Mouse (Mus musculus): ENCODE measurements at regions not wholly inside any gene's neighbourhood (a gene's known extent, or its start where the extent isn't known, plus 50 kb on each side); places are given as distances from the start of the nearest gene placed in this dataset.

GRCm38 (mm10) chr13:31439761-31440627, 115.9 kb upstream of the Foxq1 start:
- CTCF ChIA-PET = no interaction called here
- POLR2A ChIA-PET = no interaction called here

DNA sequence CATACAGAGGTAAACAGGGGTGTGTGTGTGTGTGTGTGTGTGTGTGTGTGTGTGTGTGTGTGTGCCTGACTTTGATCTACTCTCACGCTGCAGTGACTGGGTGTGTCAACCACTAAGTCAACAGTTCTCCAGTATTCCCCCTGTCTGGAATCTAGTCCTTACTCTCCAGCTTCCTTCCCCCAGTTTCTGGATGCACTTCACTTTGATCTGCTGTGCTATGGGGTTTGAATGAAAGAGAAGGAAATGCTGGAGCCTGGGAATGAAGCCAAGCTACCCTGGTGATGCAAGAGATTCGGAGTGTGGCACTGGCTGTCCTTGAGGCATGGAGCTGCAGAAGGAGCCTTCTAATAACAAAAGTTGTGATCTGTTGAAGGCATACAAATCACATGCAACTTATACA, 97.1 kb upstream of the Foxq1 start:
- ChIA-PET CTCF (interaction anchor here in 1 of 4 experiments (0.7 kb wide), 1 partner anchor 464 kb away, joined by 4 read pairs; no protein-coding TSS in a partner anchor), POLR2A (interaction anchor here in 1 of 4 experiments (1.0 kb wide), 1 partner anchor 20 kb away, joined by 3 read pairs; no protein-coding TSS in a partner anchor)

- POLR2A ChIA-PET = no interaction called here
These were observed 90.8 kb upstream of the Foxq1 start for GRCm38 (mm10) chr13:31465141-31465540.

GRCm38 (mm10) chr13:31465711-31466110, 90.2 kb upstream of the Foxq1 start:
- POLR2A ChIA-PET = no interaction called here
- CTCF ChIA-PET = no interaction called here

More at GRCm38 (mm10) chr13:31465141-31465540, 90.8 kb upstream of the Foxq1 start:
- CTCF ChIA-PET = no interaction called here

DNA sequence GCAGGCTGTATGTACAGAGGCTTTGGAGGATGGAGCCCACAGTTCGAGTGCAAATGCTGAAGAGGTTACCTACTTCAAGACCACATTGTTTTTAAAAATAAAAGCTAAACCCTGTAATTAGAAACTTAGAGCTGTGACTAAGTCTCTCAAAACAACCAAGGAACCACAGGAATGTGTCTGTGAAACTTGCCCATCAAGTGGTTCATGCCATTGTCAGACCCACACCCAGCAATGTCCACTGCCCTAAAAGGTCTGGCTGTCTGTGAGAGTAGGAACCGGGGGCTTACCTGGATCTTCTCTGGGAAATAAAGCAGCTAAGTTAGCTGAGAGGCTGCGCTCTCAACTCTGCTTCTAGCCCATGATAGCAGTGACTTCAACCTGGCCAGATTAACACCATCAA, 87.8 kb upstream of the Foxq1 start:
- ChIA-PET CTCF (no interaction called here), POLR2A (no interaction called here)

GRCm38 (mm10) chr13:31468983-31469382, 87.0 kb upstream of the Foxq1 start:
- POLR2A ChIA-PET = no interaction called here
- CTCF ChIA-PET = no interaction called here

DNA sequence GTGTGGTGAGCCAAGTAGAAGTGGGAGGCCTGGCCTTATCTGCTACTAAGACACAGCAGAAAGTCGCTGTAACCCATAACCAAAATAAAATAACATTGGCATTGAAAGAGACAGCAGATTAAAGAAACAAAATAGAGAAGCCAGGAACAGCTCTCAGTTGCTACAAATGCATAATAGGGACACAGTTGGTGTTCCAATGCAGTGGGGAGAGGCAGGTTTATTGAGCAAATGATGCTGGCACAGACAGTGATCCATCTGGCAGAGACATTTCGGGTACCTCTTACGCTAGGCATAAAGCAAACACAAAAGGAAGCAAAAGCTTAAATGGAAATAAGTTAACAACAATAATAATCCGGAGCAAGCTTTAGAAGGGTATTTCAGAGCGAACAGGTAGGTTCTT, 83.6 kb upstream of the Foxq1 start:
- ChIA-PET POLR2A (no interaction called here), CTCF (no interaction called here)

GRCm38 (mm10) chr13:31472804-31473203, 83.1 kb upstream of the Foxq1 start:
- ChIA-PET POLR2A (no interaction called here), CTCF (no interaction called here)

DNA sequence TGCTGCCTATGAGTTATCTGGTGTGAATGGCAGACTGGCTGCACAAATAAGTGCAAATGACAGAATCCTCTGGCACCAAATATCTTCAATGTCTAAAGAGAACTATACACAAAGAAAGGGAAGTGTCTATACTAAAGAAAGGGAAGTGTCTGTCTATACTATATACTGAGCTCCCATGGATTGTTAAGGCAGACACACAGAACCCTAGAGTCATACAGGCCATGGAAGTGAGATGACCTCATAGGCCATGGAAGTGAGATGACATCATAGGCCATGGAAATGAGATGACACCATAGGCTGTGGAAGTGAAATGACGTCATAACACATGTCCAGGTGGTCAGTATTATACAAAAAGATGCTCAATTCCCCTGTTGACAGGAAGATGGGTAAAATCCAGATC, 82.7 kb upstream of the Foxq1 start:
- CTCF ChIA-PET = no interaction called here
- POLR2A ChIA-PET = no interaction called here

- ChIA-PET POLR2A (no interaction called here), CTCF (no interaction called here)
These were observed 80.1 kb upstream of the Foxq1 start for GRCm38 (mm10) chr13:31475845-31476244.

- ChIA-PET CTCF (no interaction called here), POLR2A (no interaction called here)
These were observed 78.6 kb upstream of the Foxq1 start for GRCm38 (mm10) chr13:31477171-31477867.

- ChIA-PET CTCF (no interaction called here), POLR2A (no interaction called here)
These were observed 74.7 kb upstream of the Foxq1 start for GRCm38 (mm10) chr13:31481105-31481844.

DNA sequence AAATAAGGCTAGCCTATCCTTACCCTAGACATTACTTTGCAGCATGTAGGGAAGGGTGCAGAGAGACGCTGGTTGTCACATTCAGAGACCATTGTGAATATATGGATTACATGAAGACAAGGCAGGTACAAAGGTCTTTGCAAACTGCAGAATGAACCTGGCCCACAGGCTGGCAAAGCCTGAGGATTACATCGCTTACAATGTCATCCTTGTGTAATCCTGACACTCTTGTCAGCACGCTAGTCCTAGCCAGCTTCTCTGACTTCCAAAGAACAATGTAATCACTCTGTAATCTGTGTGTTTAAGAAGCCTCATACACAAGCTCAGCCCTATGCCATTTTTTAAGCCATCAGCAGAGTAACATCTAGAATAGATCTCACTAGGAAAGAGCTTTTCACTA, 69.6 kb upstream of the Foxq1 start:
- POLR2A ChIA-PET = no interaction called here
- CTCF ChIA-PET = interaction anchor here in 1 of 4 experiments (0.5 kb wide), 1 partner anchor 300 kb away, joined by 7 read pairs; no protein-coding TSS in a partner anchor

DNA sequence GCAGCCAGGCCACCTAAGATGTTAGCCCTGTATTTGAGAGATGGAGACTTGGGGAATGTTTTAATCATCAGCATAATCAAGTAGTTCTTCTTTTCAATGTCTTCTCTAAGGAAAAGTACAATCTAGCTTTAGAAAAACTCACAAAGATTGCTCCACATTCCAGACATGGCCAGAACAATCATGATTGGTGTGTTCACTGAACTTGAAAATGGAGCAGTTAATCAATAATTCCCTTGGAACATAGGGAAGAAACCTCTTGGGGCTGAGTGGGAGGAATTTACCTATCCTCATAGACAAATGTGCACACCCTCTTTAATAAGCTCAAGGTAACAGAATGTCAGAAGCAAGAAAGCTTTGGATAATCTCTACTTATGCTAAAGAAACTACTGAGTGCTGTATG, 67.7 kb upstream of the Foxq1 start:
- CTCF ChIA-PET = interaction anchor here in 1 of 4 experiments (0.7 kb wide), 1 partner anchor 87 kb away, joined by 4 read pairs; no protein-coding TSS in a partner anchor
- POLR2A ChIA-PET = no interaction called here

DNA sequence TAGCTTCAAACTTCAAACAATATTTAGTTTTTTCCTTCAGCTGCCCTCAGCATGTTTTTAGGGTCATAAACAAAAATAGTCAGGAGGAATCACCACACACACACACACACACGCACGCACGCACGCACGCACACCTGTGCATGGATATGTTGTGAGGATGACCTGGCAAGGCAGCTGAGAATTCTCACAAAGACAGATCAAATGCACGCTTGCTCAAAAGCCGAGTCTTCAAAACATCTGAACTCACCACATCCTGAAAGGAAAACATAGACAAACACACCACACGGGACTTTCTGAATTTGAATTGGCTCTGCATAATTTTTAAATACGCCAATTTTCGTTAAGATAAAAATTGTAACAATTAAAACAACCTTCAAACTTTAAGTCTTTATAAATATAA, 52.7 kb upstream of the Foxq1 start:
- ChIA-PET POLR2A (no interaction called here), CTCF (no interaction called here)

DNA sequence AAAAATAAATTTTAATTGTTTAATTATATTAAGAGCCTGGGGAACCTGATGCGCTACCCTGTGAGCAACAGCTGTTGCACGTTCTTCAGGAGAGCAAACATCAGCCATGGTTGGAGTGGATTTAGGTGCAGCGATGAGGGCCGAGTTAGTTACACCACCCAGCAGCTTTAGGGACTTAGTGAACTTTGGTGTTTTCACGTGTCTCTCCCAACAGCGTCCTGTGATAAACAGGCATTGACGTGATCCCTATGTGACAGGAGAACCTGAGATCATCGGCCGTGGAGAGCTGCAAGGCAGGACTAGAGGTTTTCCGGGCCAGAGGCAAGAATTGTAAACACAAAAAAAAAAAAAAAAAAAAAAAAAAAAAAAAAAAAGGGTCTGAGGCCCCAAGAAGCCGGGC, 52.1 kb upstream of the Foxq1 start:
- ChIA-PET CTCF (interaction anchor here in 1 of 4 experiments (0.7 kb wide), 1 partner anchor 162 kb away, joined by 11 read pairs; no protein-coding TSS in a partner anchor), POLR2A (interaction anchor here in 1 of 4 experiments (0.7 kb wide), 2 partner anchors 19 to 213 kb away, joined by 3 to 10 read pairs; no protein-coding TSS in a partner anchor)

DNA sequence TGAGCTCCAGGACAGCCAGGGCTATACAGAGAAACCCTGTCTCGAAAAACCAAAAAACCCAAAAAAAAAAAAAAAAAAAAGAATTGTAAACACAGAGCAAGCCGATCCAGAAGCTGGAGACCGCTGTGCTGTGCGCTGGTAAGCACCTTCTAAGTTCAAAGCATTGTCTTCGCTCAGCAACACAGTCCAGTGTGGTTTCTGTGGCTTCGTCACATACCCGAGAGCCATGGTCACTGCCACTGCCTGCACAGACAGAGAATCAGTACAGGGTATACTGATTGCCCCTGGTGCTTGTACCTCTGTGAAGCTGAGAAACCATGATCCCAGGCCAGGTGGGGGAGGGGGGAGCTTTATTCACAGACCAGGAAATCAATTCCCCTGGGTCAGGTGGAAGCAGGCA, 51.6 kb upstream of the Foxq1 start:
- POLR2A ChIA-PET = interaction anchor here in 1 of 4 experiments (0.7 kb wide), 2 partner anchors 19 to 213 kb away, joined by 3 to 10 read pairs; no protein-coding TSS in a partner anchor
- CTCF ChIA-PET = interaction anchor here in 1 of 4 experiments (0.7 kb wide), 1 partner anchor 162 kb away, joined by 11 read pairs; no protein-coding TSS in a partner anchor

GRCm38 (mm10) chr13:31505386-31505785, 50.5 kb upstream of the Foxq1 start:
- POLR2A ChIA-PET = no interaction called here

More at GRCm38 (mm10) chr13:31505386-31505785, 50.5 kb upstream of the Foxq1 start:
- CTCF ChIA-PET = no interaction called here

Data from embryonic stem cell, embryonic (primary cell).